Mouse (Mus musculus): ENCODE data around the gene Pianp. TPM values are rescaled to one million over a fixed set of nuclear protein-coding genes. Genes with fewer than 3 reads are reported as not detected.
A peak's percentile ranks its signal among the peaks of the same experiment; 100 is the strongest.
"Not testable (repeated sequence)": the region's sequence is repeated elsewhere in the genome, so short reads cannot be mapped to it uniquely, and the experiment has no call there.

The Pianp gene
- polyA plus RNA-seq, 1 experiment from 2014 or later, result 27.4 TPM

- Histone ChIP-seq H3K4me1 (replicated peaks) (peaks cover 48% of the 10 kb centered on the region), H3K9ac (replicated peaks) (peak overlapping the region; percentile 93), H3K4me2 (replicated peaks) (peak overlapping the region; percentile 93), H3K36me3 (peaks cover 33% of the 10 kb centered on the region), H3K4me3 (replicated peaks) (peak overlapping the region; percentile 77), H3K27me3 (no peaks in the 10 kb centered on the region), H3K27ac (peak overlapping the region; percentile 98), H3K9me3 (no peaks in the 10 kb centered on the region)
- WGBS, result under 1% methylated on average over 48 of the region's 78 CpGs
- peak; percentile 84 for ATAC-seq
Measured at GRCm38 (mm10) chr6:125009181-125010073, 12.9 kb downstream of the Pianp start.

- ATAC-seq, result no peak
- WGBS, result 98% methylated on average over 3 of the region's 3 CpGs
- H3K36me3 ChIP-seq, result peaks cover 74% of the 10 kb centered on the region
- H3K4me2 ChIP-seq (replicated peaks), result no peak overlapping the region
- H3K9me3 ChIP-seq, result no peaks in the 10 kb centered on the region
- no peak overlapping the region for H3K9ac ChIP-seq (replicated peaks)
- H3K4me3 ChIP-seq (replicated peaks), result no peak overlapping the region
- H3K4me1 ChIP-seq (replicated peaks), result peaks cover 4% of the 10 kb centered on the region
- no peak overlapping the region for H3K27ac ChIP-seq
- H3K27me3 ChIP-seq, result no peaks in the 10 kb centered on the region
Measured at GRCm38 (mm10) chr6:125017682-125018081, 21.2 kb downstream of the Pianp start.

DNA sequence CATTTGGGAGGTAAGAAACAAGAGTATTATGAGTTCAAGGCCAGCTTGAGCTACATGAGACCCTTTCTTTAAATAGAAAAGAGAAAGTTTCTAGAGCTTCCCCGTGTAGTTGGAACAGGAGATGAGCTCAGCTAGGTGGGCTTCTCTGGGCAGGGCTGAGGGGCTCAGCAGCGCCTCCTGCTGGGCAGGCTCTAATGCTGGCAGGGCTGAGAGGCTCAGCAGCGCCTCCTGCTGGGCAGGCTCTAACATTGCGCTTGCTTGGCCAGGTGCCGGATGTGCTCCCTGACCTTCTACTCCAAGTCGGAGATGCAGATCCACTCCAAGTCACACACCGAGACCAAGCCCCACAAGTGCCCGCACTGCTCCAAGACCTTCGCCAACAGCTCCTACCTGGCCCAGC, 34.0 kb downstream of the Pianp start:
- WGBS, result 38% methylated on average over 8 of the region's 9 CpGs
- not testable (repeated sequence) for H3K9me3 ChIP-seq; H3K27ac ChIP-seq; H3K4me3 ChIP-seq (replicated peaks); H3K4me2 ChIP-seq (replicated peaks); H3K9ac ChIP-seq (replicated peaks); H3K4me1 ChIP-seq (replicated peaks); ATAC-seq; H3K27me3 ChIP-seq
- H3K36me3 ChIP-seq, result peaks cover 61% of the 10 kb centered on the region

DNA sequence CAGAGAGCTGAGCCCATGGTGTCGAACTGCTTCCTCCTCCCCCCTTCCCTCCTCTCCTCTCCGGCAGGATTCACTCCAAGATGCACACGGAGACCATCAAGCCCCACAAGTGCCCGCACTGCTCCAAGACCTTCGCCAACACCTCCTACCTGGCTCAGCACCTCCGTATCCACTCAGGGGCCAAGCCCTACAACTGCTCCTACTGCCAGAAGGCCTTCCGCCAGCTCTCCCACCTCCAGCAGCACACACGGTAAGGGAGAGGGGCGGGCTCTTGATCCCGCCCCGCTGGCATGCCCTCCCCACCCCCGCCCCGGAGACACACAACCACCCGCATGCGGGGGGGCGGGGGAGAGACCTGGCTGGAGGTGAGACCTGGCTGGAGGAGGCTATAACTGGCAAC, 35.1 kb downstream of the Pianp start:
- Histone ChIP-seq H3K27ac (no peak overlapping the region), H3K9me3 (no peaks in the 10 kb centered on the region), H3K36me3 (peaks cover 64% of the 10 kb centered on the region), H3K9ac (replicated peaks) (no peak overlapping the region), H3K4me3 (replicated peaks) (no peak overlapping the region), H3K4me1 (replicated peaks) (no peaks in the 10 kb centered on the region), H3K4me2 (replicated peaks) (no peak overlapping the region), H3K27me3 (no peaks in the 10 kb centered on the region)
- WGBS, result 95% methylated on average over 16 of the region's 16 CpGs
- no peak for ATAC-seq

- Histone ChIP-seq H3K27ac (no peak overlapping the region), H3K4me2 (replicated peaks) (peak overlapping the region; percentile 52), H3K27me3 (no peaks in the 10 kb centered on the region), H3K4me1 (replicated peaks) (peaks cover 27% of the 10 kb centered on the region), H3K4me3 (replicated peaks) (peak overlapping the region; percentile 78), H3K9me3 (no peaks in the 10 kb centered on the region), H3K9ac (replicated peaks) (no peak overlapping the region), H3K36me3 (peaks cover 34% of the 10 kb centered on the region)
- no peak for ATAC-seq
- 92% methylated on average over 4 of the region's 4 CpGs for WGBS
Measured at GRCm38 (mm10) chr6:125038666-125039065, 42.2 kb downstream of the Pianp start.

GRCm38 (mm10) chr6:125039131-125039530, 42.6 kb downstream of the Pianp start:
- Histone ChIP-seq H3K27ac (0 out of 2 replicates have a peak overlapping the region, but pooled peaks have one; percentile 25), H3K27me3 (no peaks in the 10 kb centered on the region), H3K4me3 (replicated peaks) (peak overlapping the region; percentile 78), H3K9me3 (no peaks in the 10 kb centered on the region), H3K4me1 (replicated peaks) (peaks cover 27% of the 10 kb centered on the region), H3K36me3 (peaks cover 34% of the 10 kb centered on the region), H3K9ac (replicated peaks) (no peak overlapping the region), H3K4me2 (replicated peaks) (peak overlapping the region; percentile 52)
- 6% methylated on average over 8 of the region's 8 CpGs for WGBS
- ATAC-seq, result peak; percentile 35

GRCm38 (mm10) chr6:125039533-125040153, 43.1 kb downstream of the Pianp start, which contains the start of gene Ing4:
Gene Ing4, plus strand, starts transcription at chr6:125039760.
- peak; percentile 98 for ATAC-seq
- peaks cover 37% of the 10 kb centered on the region for H3K36me3 ChIP-seq
- H3K4me3 ChIP-seq (replicated peaks), result peak within 1 kb of the TSS; percentile 78
- H3K4me2 ChIP-seq (replicated peaks), result peak within 1 kb of the TSS; percentile 72
- no peaks in the 10 kb centered on the region for H3K27me3 ChIP-seq
- peaks cover 27% of the 10 kb centered on the region for H3K4me1 ChIP-seq (replicated peaks)
- H3K9me3 ChIP-seq, result no peaks in the 10 kb centered on the region
- under 1% methylated on average over 26 of the region's 26 CpGs for WGBS
- H3K9ac ChIP-seq (replicated peaks), result peak within 1 kb of the TSS; percentile 81
- peak within 1 kb of the TSS; percentile 84 for H3K27ac ChIP-seq

- H3K27ac ChIP-seq, result peak overlapping the region; percentile 84
- H3K36me3 ChIP-seq, result peaks cover 37% of the 10 kb centered on the region
- peaks cover 27% of the 10 kb centered on the region for H3K4me1 ChIP-seq (replicated peaks)
- 29% methylated on average over 7 of the region's 7 CpGs for WGBS
- no peak for ATAC-seq
- peak overlapping the region; percentile 72 for H3K4me2 ChIP-seq (replicated peaks)
- peak overlapping the region; percentile 78 for H3K4me3 ChIP-seq (replicated peaks)
- no peaks in the 10 kb centered on the region for H3K27me3 ChIP-seq
- H3K9me3 ChIP-seq, result no peaks in the 10 kb centered on the region
- peak overlapping the region; percentile 81 for H3K9ac ChIP-seq (replicated peaks)
Measured at GRCm38 (mm10) chr6:125040221-125040620, 43.7 kb downstream of the Pianp start.

DNA sequence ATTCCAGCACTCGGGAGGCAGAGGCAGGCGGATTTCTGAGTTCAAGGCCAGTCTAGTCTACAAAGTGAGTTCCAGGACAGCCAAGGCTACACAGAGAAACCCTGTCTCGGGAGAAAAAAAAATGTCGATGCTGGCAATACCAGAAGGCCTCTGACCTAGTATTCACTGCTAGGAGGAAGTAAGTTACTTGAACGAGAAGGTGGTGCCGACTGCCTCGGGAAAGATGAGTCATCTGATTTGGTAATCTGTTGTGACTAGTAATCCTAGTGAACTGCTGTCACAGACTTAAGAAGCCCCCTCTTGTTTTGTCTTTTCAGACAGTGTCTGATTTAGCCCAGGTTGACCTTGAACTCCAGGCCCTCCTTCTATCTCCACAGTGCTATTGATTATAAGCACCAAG, 44.6 kb downstream of the Pianp start:
- no peaks in the 10 kb centered on the region for H3K27me3 ChIP-seq
- H3K4me1 ChIP-seq (replicated peaks), result peaks cover 27% of the 10 kb centered on the region
- WGBS, result 95% methylated on average over 7 of the region's 7 CpGs
- H3K9ac ChIP-seq (replicated peaks), result no peak overlapping the region
- peak overlapping the region; percentile 78 for H3K4me3 ChIP-seq (replicated peaks)
- H3K27ac ChIP-seq, result no peak overlapping the region
- ATAC-seq, result no peak
- no peaks in the 10 kb centered on the region for H3K9me3 ChIP-seq
- H3K4me2 ChIP-seq (replicated peaks), result peak overlapping the region; percentile 72; the same call in 1 of the 2 replicates
- peaks cover 35% of the 10 kb centered on the region for H3K36me3 ChIP-seq

GRCm38 (mm10) chr6:125042081-125042480, 45.6 kb downstream of the Pianp start:
- no peaks in the 10 kb centered on the region for H3K9me3 ChIP-seq
- H3K4me2 ChIP-seq (replicated peaks), result no peak overlapping the region
- 95% methylated on average over 7 of the region's 7 CpGs for WGBS
- H3K36me3 ChIP-seq, result peaks cover 33% of the 10 kb centered on the region
- no peak for ATAC-seq
- H3K27me3 ChIP-seq, result no peaks in the 10 kb centered on the region
- no peak overlapping the region for H3K9ac ChIP-seq (replicated peaks)
- H3K4me3 ChIP-seq (replicated peaks), result no peak overlapping the region
- H3K27ac ChIP-seq, result no peak overlapping the region
- H3K4me1 ChIP-seq (replicated peaks), result peaks cover 27% of the 10 kb centered on the region

- Histone ChIP-seq H3K9ac (replicated peaks) (no peak overlapping the region), H3K4me1 (replicated peaks) (0 out of 2 replicates have a peak, but pooled peaks cover 7% of the 10 kb centered on the region), H3K27ac (no peak overlapping the region), H3K27me3 (no peaks in the 10 kb centered on the region), H3K4me2 (replicated peaks) (no peak overlapping the region), H3K36me3 (peaks cover 78% of the 10 kb centered on the region), H3K9me3 (no peaks in the 10 kb centered on the region), H3K4me3 (replicated peaks) (no peak overlapping the region)
- WGBS, result 31% methylated on average over 5 of the region's 5 CpGs
- ATAC-seq, result peak; percentile 68
Measured at GRCm38 (mm10) chr6:125046691-125047090, 50.2 kb downstream of the Pianp start.

- Histone ChIP-seq H3K4me1 (replicated peaks) (no peaks in the 10 kb centered on the region), H3K36me3 (peaks cover 95% of the 10 kb centered on the region), H3K9ac (replicated peaks) (no peak within 1 kb of the TSS), H3K9me3 (no peaks in the 10 kb centered on the region), H3K4me2 (replicated peaks) (no peak within 1 kb of the TSS), H3K4me3 (replicated peaks) (no peak within 1 kb of the TSS), H3K27ac (no peak within 1 kb of the TSS), H3K27me3 (no peaks in the 10 kb centered on the region)
- 35% methylated on average over 20 of the region's 20 CpGs for WGBS
- no peak; the same call in 1 of the 2 replicates for ATAC-seq
Measured at GRCm38 (mm10) chr6:125049678-125050077, 53.2 kb downstream of the Pianp start, which contains the start of gene Acrbp. Gene Acrbp, plus strand, starts transcription at chr6:125049689.

Measured in midbrain, embryonic 13.5 days (tissue).